Mouse (Mus musculus) adrenal gland, adult 8-10 months (tissue): ENCODE measurements around the gene Bcan. TPM values are rescaled to one million over a fixed set of nuclear protein-coding genes. Genes with fewer than 3 reads are reported as not detected.

ENCODE experiments used
- DNase-seq: peaks from one replicate; pipeline ENCODE4 v3.0.0; 2022
- total RNA-seq, 4 experiments: library from RNA; stranded (reverse); gene quantifications; 2 replicates each; pipeline ENCODE4 v1.2.4; 2022

The Bcan gene
- total RNA-seq, 4 experiments from 2014 or later, result 83.1 to 117 (median 106) TPM

DNA sequence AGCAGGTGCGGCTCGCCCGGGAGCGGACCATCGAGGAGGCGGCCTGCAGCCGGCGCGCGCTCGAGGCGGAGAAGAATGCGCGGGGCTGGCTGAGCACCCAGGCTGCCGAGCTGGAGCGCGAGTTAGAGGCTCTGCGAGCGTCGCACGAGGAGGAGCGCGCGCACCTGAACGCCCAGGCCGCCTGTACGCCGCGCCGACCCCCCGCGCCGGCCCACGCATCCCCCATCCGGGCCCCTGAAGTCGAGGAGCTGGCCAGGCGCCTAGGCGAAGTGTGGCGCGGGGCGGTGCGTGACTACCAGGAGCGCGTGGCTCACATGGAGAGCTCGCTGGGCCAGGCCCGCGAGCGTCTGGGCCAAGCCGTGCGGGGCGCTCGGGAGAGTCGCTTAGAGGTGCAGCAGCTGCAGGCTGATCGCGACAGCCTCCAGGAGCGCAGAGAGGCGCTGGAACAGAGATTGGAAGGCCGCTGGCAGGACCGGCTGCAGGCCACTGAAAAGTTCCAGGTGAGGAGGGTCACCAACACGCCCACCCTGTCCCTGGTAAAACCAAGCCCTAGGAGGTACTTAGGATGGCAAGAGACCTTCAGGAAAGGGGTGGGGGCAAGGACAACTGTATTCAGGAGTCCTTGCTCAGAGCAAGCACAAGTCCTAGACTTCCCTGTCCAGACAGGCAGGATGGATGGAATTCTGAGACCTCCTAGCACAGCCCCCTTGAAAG lies 28.4 kb downstream of the Bcan start:
- no peak for DNase-seq

DNA sequence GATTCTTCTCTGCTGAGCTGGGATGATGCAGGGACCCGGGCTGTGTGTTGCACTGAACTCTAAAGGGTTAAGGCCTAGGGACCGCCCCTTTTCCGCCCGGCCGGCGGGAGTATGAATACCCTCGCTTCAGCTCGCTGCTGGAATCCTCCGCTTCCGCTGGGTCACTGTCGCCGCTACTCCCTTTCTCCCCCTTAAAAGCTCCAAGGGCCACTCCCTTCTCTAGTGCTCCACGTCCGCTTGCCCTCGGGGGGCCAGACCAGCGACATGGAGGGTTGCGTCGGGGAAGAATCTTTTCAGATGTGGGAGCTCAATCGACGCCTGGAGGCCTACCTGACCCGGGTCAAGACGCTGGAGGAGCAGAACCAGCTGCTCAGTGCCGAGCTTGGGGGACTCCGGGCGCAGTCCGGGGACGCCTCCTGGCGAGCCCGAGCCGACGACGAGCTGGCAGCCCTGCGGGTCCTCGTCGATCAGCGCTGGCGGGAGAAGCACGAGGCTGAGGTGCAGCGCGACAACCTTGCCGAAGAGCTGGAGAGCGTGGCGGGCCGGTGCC lies 29.0 kb downstream of the Bcan start, which contains the start of gene Nes:
Nes (plus strand) TSS at position 140 of the 550 bp plus-strand sequence.
- no peak for DNase-seq

- no peak for DNase-seq
Measured at GRCm38 (mm10) chr3:87970184-87970938, 29.7 kb downstream of the Bcan start.

DNA sequence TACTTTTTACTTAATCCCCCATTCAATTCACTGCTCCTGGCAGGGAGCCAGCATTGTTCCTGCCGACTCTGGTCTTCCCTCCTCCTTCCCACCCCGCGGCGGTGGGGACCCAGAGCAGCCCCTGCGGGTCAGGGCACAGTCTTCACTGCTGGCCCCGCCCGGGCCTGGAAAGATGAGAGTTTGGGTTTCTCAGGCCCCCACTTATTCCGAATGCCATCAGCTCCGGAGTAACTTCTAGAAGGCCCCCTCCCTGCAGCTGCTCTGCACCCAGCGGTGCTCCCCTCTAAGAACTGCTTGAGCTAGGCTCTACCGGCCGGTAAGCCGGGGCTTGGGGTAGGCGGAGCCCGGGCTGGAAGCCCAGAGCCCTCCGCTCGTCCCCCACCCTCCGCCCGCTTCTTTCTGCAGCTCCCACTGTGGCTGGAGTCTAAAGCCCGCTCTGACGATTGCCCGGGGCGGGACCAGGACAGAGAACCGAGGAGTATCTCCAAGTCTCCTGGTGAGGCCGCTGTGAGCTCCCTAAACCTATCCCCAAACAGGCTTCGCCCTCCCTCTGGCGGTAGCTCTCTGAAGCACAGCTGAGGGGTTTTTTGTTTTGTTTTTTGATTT lies 39.3 kb downstream of the Bcan start:
- DNase-seq, result peak; percentile 74

DNA sequence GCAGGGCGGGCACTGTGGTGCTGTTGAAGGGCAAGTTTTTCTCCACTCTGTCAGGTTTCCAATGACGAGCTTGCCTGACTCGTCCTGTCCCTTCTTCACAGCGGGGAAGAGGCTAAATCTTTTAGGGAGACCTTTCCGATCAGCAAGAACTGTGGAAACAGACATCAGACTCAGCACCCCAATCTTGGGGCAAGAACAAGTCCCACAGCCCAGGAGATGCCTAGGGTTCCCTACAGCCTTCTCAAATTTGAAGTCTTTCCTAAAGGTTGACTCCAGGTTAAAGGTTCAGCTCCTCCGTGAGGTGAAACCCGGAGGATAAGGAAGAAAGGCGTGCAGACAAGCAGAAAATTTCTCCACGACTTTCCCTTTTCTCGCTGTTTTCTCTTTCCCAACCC lies 39.8 kb downstream of the Bcan start:
- no peak for DNase-seq

GRCm38 (mm10) chr3:87959371-87959770 lies 40.7 kb downstream of the Bcan start:
- DNase-seq, result no peak

DNA sequence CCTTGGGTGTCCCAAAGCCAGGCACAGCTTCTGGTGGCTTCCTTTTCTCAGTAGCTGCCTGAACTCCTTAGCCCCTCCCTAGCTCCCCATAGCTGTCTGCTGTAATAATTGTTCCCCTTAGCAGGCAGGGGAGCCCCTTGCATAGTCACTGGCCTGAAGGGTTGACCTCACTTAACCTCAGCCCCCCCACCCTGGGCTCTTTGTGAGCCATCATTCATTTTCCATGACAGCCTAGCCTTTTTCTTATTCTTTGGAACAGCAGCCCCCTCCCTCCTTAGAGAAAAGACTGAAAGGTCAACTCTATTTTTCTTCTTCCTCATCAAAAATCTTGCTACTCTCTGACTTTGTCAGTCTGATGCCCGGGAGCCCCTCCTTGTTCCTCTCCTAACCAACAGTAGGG lies 41.1 kb downstream of the Bcan start:
- DNase-seq, result no peak

DNA sequence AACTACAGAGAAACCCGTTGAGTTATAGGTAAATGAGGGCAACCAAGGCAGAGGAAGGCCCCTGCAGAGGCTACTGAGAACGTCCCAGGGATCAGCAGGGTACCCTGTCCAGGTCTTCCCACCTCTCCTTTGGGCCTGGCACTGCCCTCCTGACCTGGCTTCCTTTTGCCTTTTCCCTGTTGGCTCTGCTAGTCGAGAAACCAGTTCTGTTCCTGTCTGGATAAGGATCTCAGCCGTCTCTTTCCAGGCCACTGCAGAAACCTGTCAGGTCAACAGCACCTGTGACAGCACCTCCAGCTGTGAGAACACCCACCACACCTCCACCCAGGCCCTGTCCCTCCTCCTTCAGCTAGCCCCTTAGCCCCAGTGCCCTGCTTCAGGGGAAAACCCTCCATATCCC lies 41.6 kb downstream of the Bcan start:
- no peak for DNase-seq

- DNase-seq, result no peak
Measured at GRCm38 (mm10) chr3:87958056-87958455, 42.0 kb downstream of the Bcan start.

DNA sequence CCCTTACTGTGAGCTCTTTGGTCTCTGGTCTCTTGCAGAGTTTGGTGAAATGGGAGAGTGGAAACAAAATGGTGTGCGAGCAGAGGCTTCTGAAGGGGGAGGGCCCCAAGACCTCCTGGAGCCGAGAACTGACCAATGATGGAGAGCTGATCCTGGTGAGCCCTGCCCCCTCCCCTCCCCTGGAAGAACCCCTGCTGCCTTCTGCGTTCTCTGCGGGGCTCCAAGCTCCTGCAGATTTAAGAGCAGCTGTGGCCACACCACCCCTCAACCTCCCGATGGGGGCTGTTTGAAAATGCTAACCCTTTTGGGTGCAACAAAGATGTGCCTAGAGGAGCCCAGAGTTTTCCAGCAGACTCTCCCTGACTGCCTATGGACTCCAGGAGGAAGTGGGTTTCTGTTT lies 47.6 kb downstream of the Bcan start:
- no peak for DNase-seq

GRCm38 (mm10) chr3:87951946-87952345 lies 48.1 kb downstream of the Bcan start:
- no peak for DNase-seq

GRCm38 (mm10) chr3:87949955-87950515 lies 50.0 kb downstream of the Bcan start:
- no peak for DNase-seq

GRCm38 (mm10) chr3:87949266-87949954 lies 50.6 kb downstream of the Bcan start:
- no peak for DNase-seq

DNA sequence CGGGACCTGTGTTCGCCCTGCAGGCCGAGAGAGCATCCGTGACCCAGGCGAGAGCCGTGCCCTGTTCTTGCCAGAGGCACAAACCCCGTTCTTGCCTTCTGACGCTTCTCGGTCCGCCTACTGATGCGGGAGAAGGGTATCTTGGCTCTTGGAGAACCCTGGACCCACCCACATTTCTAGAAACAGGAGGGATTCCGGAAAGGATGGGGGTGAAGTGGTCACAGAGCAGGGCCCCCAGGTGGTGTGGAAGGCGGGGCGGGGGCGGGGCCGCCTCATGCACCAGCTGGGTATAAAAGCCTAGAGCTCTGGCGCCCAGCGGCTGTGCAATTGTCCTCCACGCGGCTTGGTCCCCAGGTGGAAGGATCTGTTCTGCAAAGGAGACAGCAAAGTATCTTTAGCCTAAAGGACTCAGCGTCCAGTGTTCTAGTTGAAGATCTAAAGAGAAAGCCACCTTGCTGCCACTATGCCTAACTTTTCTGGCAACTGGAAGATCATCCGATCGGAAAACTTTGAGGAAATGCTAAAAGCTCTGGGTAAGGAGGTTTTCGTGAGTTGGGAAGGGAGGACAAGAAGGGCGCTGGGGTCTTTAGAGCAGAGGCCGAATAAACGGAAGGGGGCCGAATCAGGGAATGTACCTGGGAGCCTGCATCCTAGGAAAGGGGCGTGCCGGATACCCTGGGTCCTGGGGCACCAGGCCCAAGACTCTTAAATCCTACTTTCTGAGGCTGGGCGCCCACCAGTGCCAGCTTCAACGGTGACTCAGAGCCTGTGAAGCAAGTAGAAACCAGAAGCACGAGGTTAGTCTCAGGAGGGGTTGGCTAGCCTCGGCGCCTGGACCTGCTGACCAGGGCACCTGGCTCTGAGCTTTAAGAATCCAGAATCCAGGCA lies 51.4 kb downstream of the Bcan start, which contains the start of gene Crabp2:
Crabp2 (plus strand) TSS at position 289 of the 888 bp plus-strand sequence.
- no peak for DNase-seq

DNA sequence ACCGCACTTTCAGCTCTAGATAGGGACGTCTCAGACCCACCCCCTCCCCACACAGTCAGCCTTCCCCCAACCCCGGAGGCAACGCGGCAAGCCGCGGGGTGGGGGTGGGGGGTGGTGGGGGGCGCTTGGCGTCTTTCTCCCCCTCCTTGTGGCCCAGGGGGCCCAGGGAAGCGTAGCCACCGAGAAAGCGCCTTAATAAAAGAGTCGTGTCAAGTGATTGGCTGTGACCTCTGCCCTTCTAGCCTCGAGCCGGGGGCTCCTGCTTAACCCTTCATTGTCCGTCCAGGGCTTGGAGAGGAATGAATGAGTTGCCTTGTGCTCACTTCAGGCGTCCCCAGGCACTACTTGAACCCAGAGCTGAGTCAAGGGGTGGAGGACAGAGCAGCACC lies 52.2 kb downstream of the Bcan start:
- DNase-seq, result no peak

GRCm38 (mm10) chr3:87947056-87947810 lies 52.8 kb downstream of the Bcan start:
- DNase-seq, result no peak

DNA sequence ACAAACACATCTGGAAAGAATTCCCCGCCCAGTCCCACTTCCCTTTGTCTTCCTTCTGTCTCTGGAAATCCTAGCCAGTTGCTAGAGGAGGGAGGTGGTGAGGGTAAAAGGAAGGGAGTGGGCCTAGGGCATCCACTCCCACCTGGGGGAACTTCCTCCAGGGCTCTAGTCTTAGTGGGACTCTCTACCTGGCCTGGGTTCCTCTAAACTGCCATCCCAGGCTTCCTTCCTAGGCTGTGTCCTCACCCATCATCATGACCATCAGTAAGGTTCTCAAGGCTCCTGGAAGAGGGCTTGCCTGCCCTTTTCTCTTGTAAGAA lies 53.5 kb downstream of the Bcan start:
- DNase-seq, result no peak

DNA sequence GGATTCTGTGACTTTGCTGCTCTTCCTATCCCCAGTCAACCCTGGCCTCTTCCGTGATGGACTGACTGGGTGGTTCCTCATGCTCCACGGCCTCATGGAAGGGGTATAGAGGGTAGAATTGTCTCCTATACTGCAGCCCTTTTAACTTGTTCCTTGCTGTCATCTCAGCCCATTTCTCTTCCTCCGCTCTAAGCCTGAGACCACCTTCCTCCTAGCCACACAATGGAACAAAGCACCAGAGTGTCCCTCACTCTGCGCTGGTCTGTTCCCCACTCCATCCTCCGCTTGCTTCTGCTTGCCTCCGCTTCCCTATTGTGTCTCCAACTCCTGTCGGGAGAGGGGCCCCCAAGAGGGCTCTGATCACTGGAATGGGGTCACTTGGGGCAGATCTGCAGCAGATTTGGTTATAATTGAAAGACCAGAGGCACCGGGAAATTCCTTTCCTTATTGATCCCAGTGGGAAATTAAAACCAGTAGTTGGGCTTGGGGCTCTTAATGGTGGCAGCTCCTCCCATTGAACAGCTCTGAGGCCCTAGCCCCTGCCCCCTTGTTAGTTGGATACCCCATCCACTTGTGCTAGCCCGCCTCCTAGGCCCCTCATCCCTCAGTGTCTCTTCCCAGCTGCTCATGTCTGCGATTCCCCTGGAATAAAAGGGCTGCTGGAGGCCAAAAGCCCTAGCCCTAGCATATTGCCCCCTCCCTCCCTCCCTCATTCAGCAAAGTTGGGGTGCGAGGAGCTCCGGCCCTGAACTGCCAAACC lies 54.1 kb downstream of the Bcan start:
- no peak for DNase-seq

DNA sequence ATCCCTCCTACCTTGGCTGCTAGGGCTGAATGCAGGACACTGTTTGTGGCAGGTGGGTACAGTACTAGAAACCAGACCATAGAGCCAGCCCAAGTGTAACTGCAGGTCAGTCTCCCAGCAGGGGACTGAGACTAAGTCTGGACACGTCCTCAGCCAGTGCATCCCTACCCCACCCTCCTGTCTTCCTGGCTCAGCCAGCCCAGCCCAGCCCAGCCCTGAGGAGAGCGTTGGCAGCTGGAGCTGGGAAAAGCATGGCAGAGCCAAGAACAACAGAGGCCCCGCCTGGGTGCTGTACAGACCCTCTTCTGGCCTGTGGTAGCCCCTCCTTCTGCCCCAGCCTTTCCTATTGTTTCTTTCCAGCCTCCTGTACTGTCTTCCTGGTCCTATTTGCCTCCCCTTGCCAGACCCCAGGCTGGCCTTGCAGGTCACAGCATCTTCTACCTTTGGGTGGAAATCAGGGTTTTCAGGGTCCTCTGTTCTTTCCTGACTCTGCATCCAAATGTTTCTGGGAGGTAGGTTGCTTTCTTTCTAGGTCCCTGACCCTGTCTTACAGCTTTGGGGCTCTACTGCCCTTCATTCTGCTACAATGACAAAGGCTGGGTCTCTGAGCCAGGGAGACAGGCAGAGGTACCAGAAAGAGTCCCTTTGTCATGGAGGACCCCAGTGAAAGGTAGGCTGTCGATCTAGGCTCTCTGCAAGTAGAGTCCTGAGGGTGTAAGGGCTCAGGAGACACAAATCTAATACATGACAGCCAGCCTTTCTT lies 55.0 kb downstream of the Bcan start:
- DNase-seq, result no peak
